Mouse (Mus musculus) T-helper 2 cell (primary cell): Measurements from ENCODE around the gene Ccdc34.
"Not testable (repeated sequence)": the region's sequence is repeated elsewhere in the genome, so short reads cannot be mapped to it uniquely, and the experiment has no call there.

Experiments used
- in situ Hi-C: fragments of 300-600 bp; cut with MboI, MseI; formaldehyde crosslinking; loops from one replicate; pipeline ENCODE4 v1.15.1; 2025; ENCODE audit warnings: high pct_unique_total_duplicates

Ccdc34 gene

GRCm38 (mm10) chr2:110074646-110075452 lies 57.2 kb downstream of the Ccdc34 start:
- in situ Hi-C loops, result loop anchor here (10.0 kb wide), 1 partner anchor 1970 kb away; no protein-coding TSS in a partner anchor

GRCm38 (mm10) chr2:110077240-110077639 lies 59.6 kb downstream of the Ccdc34 start:
- in situ Hi-C loops, result loop anchor here (10.0 kb wide), 1 partner anchor 1968 kb away; no protein-coding TSS in a partner anchor

GRCm38 (mm10) chr2:110077655-110078054 lies 60.0 kb downstream of the Ccdc34 start:
- in situ Hi-C loops, result loop anchor here (10.0 kb wide), 1 partner anchor 1967 kb away; no protein-coding TSS in a partner anchor

DNA sequence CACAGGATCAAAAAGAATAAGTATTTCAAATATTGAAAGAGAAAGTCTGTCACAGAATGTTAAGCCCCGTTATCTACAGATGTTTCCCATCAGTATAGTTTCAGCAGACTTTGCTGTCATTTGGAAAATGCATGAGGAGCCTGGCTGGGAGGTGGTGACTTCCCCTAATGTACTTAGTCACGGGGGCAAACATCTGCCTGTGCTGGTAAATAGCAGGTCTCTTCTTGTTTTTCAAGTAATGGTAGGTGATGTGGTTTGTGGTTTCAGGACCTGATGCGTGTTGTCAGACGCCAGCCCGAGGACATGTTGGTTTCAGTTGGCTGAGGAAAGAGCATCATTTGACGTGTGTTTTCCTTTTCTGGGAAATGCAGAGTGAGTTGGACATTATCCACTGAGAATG lies 62.9 kb downstream of the Ccdc34 start:
- in situ Hi-C loops, result no loop called here

DNA sequence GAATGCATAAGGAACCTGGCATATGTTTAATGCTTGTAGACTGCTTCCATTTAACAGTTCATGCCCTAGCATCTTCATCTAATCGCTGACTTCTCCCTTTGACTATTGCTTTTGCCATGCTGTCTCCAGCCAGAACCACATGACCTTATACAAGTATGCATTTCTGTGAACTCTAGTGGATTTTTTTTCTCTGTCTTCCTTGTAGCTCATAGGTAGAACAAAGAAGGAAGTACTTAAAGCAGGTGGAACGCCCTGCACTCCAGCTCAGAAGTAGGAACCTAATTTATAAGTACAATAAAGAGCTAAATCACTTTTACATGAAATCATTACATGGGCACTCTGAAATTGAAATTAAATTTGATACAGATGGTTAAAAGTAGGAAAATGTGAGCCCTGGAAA lies 65.4 kb downstream of the Ccdc34 start:
- in situ Hi-C loops, result no loop called here

GRCm38 (mm10) chr2:110085701-110086143 lies 68.1 kb downstream of the Ccdc34 start:
- in situ Hi-C loops, result no loop called here

DNA sequence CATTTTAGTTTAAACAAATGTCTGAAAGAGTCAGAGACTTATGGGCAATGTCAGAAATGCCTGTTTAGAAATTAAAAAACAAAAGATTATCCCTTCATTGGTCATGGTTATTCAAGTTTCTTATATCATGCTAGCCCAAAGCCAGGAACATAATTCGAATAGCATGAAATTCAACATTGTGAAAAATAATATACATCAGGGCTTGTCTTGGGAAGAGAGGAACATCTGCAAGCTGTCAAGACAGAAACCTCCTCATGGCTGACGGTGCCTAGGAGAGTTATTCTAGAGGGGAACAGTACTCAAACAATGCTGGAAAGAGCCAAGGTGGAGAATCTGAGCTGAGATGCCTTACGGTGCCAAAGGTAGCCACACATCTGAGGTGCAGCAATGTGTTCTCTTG lies 96.5 kb downstream of the Ccdc34 start:
- in situ Hi-C loops, result no loop called here

DNA sequence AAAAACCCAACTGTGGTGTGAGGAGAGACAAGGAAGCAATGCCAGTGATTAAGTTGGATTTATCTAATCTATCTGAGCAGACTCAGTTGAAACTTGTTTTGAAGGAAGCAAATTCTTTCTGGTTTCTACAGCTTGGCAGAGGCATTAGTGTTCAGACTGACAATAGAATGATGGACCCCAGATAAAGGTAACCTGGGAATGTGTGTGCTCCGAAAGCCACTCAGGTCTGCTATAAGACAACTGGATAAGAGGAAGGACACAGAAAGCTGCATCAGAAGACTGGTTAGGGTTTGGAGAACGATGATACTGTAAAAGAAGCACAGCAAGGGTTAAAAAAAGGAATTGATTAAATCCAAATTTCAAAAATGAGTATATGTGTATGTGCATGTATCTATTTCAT lies 111.8 kb downstream of the Ccdc34 start:
- in situ Hi-C loops, result no loop called here

DNA sequence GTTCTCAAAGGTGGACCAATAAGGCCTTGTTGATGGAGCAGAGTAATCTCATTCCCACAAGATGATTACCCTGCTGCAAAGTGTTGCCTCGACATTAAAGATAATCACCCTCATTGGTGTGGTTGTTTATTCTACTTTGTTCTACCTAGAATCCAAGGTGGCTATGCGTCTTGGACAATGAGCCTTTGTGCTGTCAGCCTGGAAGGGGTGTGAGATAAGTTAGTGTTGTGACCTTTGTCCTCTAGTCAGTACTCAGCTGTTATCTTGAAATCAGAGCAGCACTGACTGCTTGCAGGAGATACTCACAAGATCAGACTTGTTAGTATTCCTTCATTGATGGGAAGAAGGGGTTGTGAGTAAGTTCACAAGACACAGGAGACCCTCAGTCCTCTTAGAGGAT lies 114.0 kb downstream of the Ccdc34 start:
- in situ Hi-C loops, result no loop called here

- in situ Hi-C loops, result no loop called here
Observed at GRCm38 (mm10) chr2:110133356-110134115, 115.9 kb downstream of the Ccdc34 start.

- in situ Hi-C loops, result no loop called here
Observed at GRCm38 (mm10) chr2:110134765-110135594, 117.4 kb downstream of the Ccdc34 start.

DNA sequence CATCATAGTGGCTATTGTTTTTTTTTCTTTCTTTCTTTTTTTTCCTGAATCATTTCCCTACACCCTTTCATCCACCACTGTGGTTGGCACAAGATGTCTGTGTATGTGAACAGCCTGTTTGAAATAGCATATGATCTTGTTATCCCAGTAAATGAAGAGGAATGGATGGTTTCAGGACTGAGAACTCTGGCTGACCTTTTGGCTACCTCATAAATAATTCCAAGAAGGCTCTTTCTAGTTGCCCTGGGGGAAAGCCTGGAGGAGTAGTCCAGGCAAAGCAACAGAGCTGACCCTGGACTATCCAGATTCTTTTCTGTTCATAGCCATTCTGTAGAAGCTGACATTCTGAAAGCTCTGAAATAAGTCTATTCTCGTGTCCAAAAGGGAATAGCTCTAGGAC lies 119.7 kb downstream of the Ccdc34 start:
- in situ Hi-C loops, result no loop called here

GRCm38 (mm10) chr2:110138096-110138495 lies 120.5 kb downstream of the Ccdc34 start:
- in situ Hi-C loops, result no loop called here

DNA sequence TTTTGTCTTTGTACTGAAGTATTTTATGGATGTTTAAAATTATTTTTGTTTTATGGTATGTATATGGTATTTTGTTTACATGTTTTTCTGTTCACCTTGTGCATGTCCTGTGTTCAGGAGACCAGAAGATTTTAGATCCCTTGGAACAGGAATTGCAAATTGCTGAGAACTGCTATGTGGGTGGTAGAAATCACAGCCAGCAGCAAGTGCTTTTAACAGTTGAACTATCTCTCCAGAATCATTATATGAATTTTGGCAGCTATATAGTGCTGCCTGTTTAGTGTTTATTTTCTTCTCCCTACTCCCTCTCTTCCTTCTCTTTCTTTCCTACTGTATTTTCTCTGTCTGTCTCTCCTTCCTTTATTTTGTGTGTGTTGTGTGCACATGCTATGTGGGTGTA lies 130.4 kb downstream of the Ccdc34 start:
- in situ Hi-C loops, result not testable (repeated sequence)

DNA sequence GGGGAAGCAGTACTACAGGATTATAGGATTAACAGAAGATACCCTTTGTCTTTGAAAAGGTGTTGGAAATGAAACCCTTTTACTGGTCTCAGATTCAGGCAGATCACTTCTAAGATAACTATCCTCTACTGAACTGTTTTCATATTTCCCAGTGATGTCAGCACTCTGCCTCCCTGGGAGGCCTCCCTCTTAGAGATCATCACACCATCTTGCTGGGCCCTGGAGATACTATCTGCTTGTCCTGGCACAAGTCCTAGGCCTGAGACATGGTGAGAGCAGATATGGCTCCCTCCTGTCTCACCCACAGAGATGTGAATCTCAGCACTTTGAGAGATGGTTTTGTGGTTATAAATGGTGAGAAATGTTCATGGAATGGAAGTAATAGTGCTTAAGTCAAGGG lies 131.6 kb downstream of the Ccdc34 start:
- in situ Hi-C loops, result no loop called here

GRCm38 (mm10) chr2:110156321-110156720 lies 138.7 kb downstream of the Ccdc34 start:
- in situ Hi-C loops, result no loop called here

DNA sequence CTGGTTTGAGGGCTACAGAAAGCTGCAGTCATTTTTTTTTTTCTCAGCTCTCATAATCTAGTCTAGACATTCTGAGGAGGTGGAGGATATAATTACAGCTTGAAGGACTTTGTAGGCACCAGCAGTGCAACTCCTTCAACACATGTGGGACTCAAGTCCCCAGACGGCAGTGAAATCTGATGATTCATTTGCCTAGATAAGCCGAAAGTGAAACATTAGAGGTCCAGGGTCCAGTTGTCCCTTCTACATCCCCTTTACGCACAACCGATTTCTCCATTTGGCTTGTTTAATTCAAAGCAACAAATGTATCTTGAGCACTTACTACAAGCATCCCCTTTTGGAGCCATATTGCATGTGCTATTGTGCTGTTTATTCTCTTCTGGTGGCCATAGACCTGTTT lies 147.4 kb downstream of the Ccdc34 start:
- in situ Hi-C loops, result no loop called here

DNA sequence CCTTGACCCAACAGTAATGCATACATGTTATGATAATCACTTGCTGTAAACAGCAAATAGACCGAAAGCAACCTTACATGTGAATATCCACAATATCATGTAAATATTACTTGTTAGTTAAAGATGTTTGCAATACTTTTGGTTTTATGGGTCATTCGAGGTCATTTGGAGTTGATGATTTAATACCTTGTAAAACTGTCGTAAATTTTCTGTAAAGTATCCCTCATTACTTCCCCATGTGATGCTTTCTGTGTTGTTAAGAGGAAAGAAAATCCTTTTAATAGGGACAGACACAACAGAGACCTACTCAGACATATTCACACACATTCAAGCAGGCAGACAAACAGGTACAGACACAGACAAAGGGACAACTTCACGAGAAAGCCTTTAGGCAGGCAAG lies 150.1 kb downstream of the Ccdc34 start:
- in situ Hi-C loops, result no loop called here

GRCm38 (mm10) chr2:110168361-110168760 lies 150.7 kb downstream of the Ccdc34 start:
- in situ Hi-C loops, result no loop called here

- in situ Hi-C loops, result no loop called here
Observed at GRCm38 (mm10) chr2:110172456-110172855, 154.8 kb downstream of the Ccdc34 start.

DNA sequence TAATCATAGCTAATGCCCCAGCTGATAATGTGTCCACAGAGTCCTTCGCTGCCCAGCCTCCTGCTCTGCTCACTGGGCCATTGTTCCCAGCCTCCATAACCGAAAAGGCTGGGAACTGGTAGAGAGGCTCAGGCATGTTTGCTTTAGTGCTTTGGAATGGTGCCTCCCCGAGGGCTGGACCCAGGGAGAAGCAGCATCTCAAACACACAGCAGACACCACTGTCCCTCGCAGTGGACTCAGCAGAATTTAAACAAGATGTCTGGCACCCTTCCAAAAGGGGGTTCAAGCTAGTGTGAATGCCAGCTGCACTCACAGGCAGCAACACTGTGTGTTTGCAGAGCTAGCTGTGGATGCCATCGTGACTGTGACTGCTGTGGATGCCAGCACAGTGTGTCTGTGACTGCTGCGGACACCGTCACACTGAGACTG lies 156.2 kb downstream of the Ccdc34 start:
- in situ Hi-C loops, result no loop called here
